Mouse (Mus musculus) heart, embryonic 16.5 days (tissue): Measurements from ENCODE around the gene Hist1h2bf. TPM values are rescaled to one million over a fixed set of nuclear protein-coding genes. Genes with fewer than 3 reads are reported as not detected.
"Not testable (repeated sequence)": the region's sequence is repeated elsewhere in the genome, so short reads cannot be mapped to it uniquely, and the experiment has no call there.

Source experiments
- ATAC-seq: fragments of 200-750 bp; cut with Nextera tagmentation; replicated peaks from 2 replicates; pipeline ENCODE4 v1.8.0; 2017; ENCODE audit warnings: moderate number of reproducible peaks; ENCODE audit not compliant: insufficient read depth, low FRiP score; ENCODE audit errors: extremely low read depth
- H3K27ac ChIP-seq: fragments of 300-500 bp; sonication (generic); 2 replicates; pipeline ENCODE4 v1.5.1; 2014; ENCODE audit warnings: mild to moderate bottlenecking, low read length, control low read depth, moderate library complexity
- H3K27me3 ChIP-seq: fragments of 300-500 bp; sonication (generic); 2 replicates; pipeline ENCODE4 v1.6.1; 2014; ENCODE audit warnings: low read length, mixed read lengths; ENCODE audit not compliant: control insufficient read depth, insufficient read depth
- H3K36me3 ChIP-seq: fragments of 300-500 bp; sonication (generic); 2 replicates; pipeline ENCODE4 v1.6.1; 2014; ENCODE audit not compliant: control insufficient read depth, insufficient read depth
- H3K4me1 ChIP-seq: fragments of 300-500 bp; sonication (generic); 2 replicates; pipeline ENCODE4 v1.6.1; 2014; ENCODE audit warnings: low read length, mixed read lengths; ENCODE audit not compliant: control insufficient read depth, insufficient read depth
- H3K4me2 ChIP-seq: fragments of 300-500 bp; sonication (generic); 2 replicates; pipeline ENCODE4 v1.6.1; 2014; ENCODE audit warnings: low read depth, mild to moderate bottlenecking, control low read depth, low read length
- H3K4me3 ChIP-seq: fragments of 300-500 bp; sonication (generic); 2 replicates; pipeline ENCODE4 v1.5.1; 2014; ENCODE audit warnings: mild to moderate bottlenecking, control low read depth, low read length
- H3K9ac ChIP-seq: fragments of 300-500 bp; sonication (generic); 2 replicates; pipeline ENCODE4 v1.6.1; 2014; ENCODE audit warnings: low read length, control low read depth
- H3K9me3 ChIP-seq: fragments of 300-500 bp; sonication (generic); replicated peaks from 2 replicates; pipeline ENCODE4 v1.6.1; 2016; ENCODE audit warnings: low read length; ENCODE audit not compliant: control insufficient read depth
- WGBS: fragments of 180-500 bp; shearing (Covaris S2); extraction: QIAGEN DNeasy Blood & Tissue Kit; methylation state at CpG from one replicate; pipeline ENCODE4 v1.1.7; 2014; 5-methylcytosine and 5-hydroxymethylcytosine counted together
- polyA plus RNA-seq: library from polyadenylated mRNA; unstranded; fragments of >200 nt; fragmentation: Nextera tagmentation; extraction: Ambion mirVana; gene quantifications from 2 replicates; pipeline ENCODE4 v1.2.1, GENCODE M21; 2015

The Hist1h2bf gene
- polyA plus RNA-seq, 1 experiment from 2014 or later: 0.37 TPM

DNA sequence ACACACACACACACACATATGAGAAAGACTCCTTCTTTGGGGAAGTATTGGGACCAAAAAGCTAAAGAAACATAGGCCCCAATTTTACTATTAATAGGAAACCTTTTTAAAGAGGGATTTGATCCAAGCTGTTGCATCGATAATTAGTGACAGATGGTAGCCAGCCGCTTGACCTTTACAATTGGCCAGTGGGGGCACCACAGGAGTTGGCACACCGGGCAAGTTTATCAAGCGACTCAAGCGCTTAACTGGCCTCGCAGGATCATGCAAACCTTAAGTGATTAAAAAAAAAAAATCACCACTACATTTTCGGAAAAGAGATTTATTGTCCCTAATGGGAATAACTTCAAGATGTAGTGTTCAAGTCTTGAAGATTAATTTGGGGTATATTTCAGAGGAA is 18.6 kb upstream of the Hist1h2bf start:
- no peaks in the 10 kb centered on the region for H3K27me3 ChIP-seq
- 77% methylated on average over 7 of the region's 7 CpGs for WGBS
- H3K4me1 ChIP-seq: 0 out of 2 replicates have a peak, but pooled peaks cover 2% of the 10 kb centered on the region
- no peak overlapping the region for H3K9ac ChIP-seq
- no peaks in the 10 kb centered on the region for H3K9me3 ChIP-seq
- no peak overlapping the region for H3K4me3 ChIP-seq
- H3K27ac ChIP-seq: peak overlapping the region; percentile 32; the same call in 1 of the 2 replicates
- no peaks in the 10 kb centered on the region for H3K36me3 ChIP-seq
- H3K4me2 ChIP-seq: no peak overlapping the region
- ATAC-seq: no peak

DNA sequence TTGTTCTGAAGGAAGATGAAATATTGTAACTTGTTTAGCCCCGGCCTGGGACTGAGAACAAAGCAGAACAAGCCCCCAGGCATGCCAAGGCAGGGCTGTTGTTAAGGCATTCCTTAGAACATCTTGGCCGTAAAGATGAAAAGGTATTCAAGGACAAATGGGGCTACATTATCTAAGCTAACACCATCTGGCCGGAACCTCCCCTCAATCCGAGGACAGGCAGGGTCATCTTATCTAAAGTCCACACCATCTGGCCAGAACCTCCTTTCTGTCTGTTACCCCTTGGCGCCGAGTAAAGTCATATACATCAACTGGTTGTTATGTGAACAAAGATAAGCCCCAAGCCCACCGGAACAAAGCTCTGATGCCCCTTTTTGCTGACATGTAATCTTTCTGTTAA is 17.9 kb upstream of the Hist1h2bf start:
- H3K27me3 ChIP-seq, H3K27ac ChIP-seq, H3K4me3 ChIP-seq, H3K9ac ChIP-seq, H3K9me3 ChIP-seq, ATAC-seq, H3K36me3 ChIP-seq, H3K4me2 ChIP-seq, H3K4me1 ChIP-seq: not testable (repeated sequence)
- 68% methylated on average over 7 of the region's 7 CpGs for WGBS

DNA sequence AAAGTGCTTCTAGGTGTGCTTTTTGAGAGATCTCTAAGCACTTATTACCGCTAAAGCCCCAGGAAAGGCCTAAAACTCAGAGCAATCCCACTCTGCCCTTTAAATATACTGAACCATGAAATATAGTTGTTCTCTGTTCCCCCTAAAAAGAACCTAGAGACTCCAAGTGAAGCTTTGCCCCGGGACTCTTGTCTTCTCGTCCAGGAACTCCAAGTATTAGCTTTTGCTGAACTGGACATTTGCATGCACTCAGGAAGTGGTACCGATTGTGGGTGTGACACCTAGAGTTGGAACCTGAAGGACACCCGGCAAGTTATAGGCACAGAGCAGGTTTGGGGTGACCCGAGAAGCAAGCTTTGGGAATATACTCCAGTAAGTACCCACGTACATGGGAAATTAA is 17.2 kb upstream of the Hist1h2bf start:
- no peaks in the 10 kb centered on the region for H3K27me3 ChIP-seq
- ATAC-seq: no peak
- H3K9ac ChIP-seq: no peak overlapping the region
- WGBS: 86% methylated on average over 7 of the region's 7 CpGs
- H3K9me3 ChIP-seq: no peaks in the 10 kb centered on the region
- peaks cover 8% of the 10 kb centered on the region; the same call in 1 of the 2 replicates for H3K4me1 ChIP-seq
- H3K27ac ChIP-seq: no peak overlapping the region
- H3K4me2 ChIP-seq: no peak overlapping the region
- no peaks in the 10 kb centered on the region for H3K36me3 ChIP-seq
- H3K4me3 ChIP-seq: no peak overlapping the region

DNA sequence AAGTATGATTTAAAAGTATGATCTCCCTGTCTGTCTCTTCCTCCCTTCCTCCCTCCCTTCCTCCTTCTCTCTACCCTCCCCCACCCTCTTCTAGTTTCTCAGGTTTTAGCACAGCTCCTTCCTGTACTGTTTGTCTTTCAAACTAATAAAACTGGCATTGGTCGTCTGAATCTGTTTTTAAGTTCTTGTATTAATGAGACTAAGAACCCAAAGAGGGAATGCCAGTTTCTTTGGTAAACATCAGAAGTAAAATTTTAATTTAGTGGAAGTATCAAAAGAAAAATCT is 12.9 kb upstream of the Hist1h2bf start:
- Histone ChIP-seq H3K36me3 (no peaks in the 10 kb centered on the region), H3K9me3 (no peaks in the 10 kb centered on the region), H3K4me1 (peaks cover 12% of the 10 kb centered on the region), H3K27me3 (no peaks in the 10 kb centered on the region), H3K4me2 (peak overlapping the region; percentile 84), H3K27ac (peak overlapping the region; percentile 92), H3K4me3 (peak overlapping the region; percentile 53), H3K9ac (peak overlapping the region; percentile 73)
- ATAC-seq: no peak
- WGBS: 14% methylated on average over 1 of the region's 1 CpGs

DNA sequence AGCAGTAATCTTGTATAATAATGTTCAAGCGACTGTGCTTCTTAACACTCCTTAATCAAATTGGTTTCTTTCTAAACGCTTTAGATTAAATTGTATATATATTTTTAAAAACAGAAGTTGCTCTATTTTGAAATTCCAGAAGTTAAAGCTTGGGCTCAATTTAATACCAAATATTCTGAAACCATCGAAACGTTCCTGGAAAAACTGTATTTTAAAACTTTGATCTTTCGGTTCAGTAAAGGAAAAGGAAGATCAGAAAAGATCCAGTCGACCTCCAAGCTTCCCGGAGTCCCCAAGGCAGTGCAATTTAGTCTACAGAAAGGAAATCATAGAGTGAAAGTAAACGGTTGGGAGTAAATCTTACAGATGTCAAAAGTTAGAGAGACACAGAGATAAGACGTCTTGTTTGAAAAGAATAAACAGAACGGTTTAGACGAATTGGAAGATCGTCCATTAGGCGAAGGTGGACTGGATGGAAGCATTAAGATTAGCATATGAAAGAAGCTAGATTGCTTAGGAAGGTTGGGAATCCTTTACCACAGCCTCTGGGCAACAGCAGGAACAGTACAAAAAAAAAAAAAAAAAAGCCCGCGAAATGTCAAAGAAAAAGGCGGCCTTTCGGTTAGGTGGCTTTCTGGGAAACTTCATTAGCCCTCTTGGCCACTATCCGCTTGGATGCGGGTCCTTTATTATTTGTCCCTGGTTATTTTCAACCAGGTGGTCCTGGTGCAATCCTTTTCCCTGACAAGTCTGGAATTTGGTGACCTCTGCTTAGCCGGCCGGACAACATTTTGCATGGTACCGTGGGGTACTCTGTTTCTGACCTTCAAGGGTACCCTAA is 12.3 kb upstream of the Hist1h2bf start:
- no peak for ATAC-seq
- H3K9me3 ChIP-seq: no peaks in the 10 kb centered on the region
- no peaks in the 10 kb centered on the region for H3K36me3 ChIP-seq
- peak overlapping the region; percentile 73 for H3K9ac ChIP-seq
- 3% methylated on average over 22 of the region's 22 CpGs for WGBS
- no peaks in the 10 kb centered on the region for H3K27me3 ChIP-seq
- peak overlapping the region; percentile 84 for H3K4me2 ChIP-seq
- H3K4me1 ChIP-seq: peaks cover 13% of the 10 kb centered on the region
- H3K27ac ChIP-seq: peak overlapping the region; percentile 92
- peak overlapping the region; percentile 62 for H3K4me3 ChIP-seq

DNA sequence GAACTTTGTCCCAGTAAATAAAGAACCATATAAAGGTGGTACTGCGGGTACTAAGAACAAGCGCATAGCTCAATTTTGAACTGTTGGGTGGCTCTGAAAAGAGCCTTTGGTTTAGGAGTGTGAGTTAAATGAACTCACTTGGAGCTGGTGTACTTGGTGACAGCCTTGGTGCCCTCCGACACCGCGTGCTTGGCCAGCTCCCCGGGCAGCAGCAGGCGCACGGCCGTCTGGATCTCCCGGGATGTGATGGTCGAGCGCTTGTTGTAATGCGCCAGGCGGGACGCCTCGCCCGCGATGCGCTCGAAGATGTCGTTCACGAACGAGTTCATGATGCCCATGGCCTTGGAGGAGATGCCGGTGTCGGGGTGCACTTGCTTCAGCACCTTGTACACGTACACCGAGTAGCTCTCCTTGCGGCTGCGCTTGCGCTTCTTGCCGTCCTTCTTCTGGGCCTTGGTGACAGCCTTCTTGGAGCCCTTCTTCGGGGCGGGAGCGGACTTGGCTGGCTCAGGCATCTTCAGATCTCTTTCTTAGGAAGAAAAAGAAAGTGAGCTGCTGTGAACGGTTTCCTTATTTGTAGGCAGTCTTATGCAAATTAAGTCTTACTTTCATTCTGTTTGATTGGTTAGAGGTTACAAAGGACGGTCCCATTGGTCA is 11.6 kb upstream of the Hist1h2bf start:
- H3K4me3 ChIP-seq: peak overlapping the region; percentile 62
- WGBS: 0% methylated on average over 25 of the region's 36 CpGs
- peak; percentile 84 for ATAC-seq
- not testable (repeated sequence) for H3K9me3 ChIP-seq, H3K36me3 ChIP-seq, H3K27me3 ChIP-seq
- peak overlapping the region; percentile 83 for H3K9ac ChIP-seq
- peak overlapping the region; percentile 91 for H3K4me2 ChIP-seq
- peaks cover 13% of the 10 kb centered on the region for H3K4me1 ChIP-seq
- H3K27ac ChIP-seq: peak overlapping the region; percentile 98

DNA sequence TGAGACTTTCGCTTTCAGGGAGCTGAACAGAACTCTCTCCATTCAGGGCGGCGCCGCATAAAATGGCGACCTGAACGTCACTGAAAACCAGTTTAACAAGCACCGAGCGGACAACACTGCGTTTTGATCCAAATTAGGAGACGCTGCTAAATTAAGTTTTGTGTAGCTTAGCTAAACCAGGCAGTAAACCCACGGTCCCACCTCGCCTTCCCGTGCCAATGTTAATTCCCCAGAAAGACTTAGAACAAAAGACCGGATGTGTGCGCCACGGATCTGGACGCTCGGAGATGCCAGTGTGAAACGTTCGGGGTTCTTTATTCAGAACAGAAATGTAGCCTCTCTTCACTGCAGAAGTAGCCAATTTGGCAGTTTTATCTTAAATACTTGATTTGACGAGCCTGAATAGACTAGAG is 11.0 kb upstream of the Hist1h2bf start:
- H3K27ac ChIP-seq: peak overlapping the region; percentile 98
- under 1% methylated on average over 21 of the region's 21 CpGs for WGBS

DNA sequence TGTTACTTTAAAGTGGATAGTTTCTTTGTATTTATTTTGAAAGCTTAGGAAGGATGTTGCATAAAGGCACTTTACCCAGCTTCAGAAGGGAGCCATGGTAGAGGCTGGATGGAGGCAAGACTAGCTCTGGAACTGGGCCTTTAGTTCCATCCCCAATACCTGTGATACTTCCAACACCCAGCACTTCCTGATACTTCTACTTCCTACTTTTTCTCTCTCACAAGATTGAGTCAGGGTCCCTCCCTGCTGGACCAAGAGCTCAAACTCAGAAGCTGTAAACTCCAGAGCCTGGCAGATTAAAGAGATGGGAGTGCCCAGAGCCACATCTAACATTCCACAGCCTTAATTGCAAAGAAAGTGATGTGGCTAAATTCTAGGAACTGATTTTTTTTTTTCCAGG is 10.3 kb upstream of the Hist1h2bf start:
- no peaks in the 10 kb centered on the region for H3K36me3 ChIP-seq
- H3K9me3 ChIP-seq: no peaks in the 10 kb centered on the region
- H3K27ac ChIP-seq: peak overlapping the region; percentile 98
- H3K9ac ChIP-seq: peak overlapping the region; percentile 83
- peak overlapping the region; percentile 62 for H3K4me3 ChIP-seq
- H3K4me1 ChIP-seq: peaks cover 13% of the 10 kb centered on the region
- ATAC-seq: no peak
- peak overlapping the region; percentile 91 for H3K4me2 ChIP-seq
- no peaks in the 10 kb centered on the region for H3K27me3 ChIP-seq

More for the DNA sequence above, 11.0 kb upstream of the Hist1h2bf start:
- H3K4me1 ChIP-seq: peaks cover 13% of the 10 kb centered on the region
- H3K27me3 ChIP-seq: no peaks in the 10 kb centered on the region
- H3K4me3 ChIP-seq: peak overlapping the region; percentile 62
- H3K36me3 ChIP-seq: no peaks in the 10 kb centered on the region
- no peaks in the 10 kb centered on the region for H3K9me3 ChIP-seq
- peak overlapping the region; percentile 91 for H3K4me2 ChIP-seq
- peak overlapping the region; percentile 83 for H3K9ac ChIP-seq
- no peak for ATAC-seq

DNA sequence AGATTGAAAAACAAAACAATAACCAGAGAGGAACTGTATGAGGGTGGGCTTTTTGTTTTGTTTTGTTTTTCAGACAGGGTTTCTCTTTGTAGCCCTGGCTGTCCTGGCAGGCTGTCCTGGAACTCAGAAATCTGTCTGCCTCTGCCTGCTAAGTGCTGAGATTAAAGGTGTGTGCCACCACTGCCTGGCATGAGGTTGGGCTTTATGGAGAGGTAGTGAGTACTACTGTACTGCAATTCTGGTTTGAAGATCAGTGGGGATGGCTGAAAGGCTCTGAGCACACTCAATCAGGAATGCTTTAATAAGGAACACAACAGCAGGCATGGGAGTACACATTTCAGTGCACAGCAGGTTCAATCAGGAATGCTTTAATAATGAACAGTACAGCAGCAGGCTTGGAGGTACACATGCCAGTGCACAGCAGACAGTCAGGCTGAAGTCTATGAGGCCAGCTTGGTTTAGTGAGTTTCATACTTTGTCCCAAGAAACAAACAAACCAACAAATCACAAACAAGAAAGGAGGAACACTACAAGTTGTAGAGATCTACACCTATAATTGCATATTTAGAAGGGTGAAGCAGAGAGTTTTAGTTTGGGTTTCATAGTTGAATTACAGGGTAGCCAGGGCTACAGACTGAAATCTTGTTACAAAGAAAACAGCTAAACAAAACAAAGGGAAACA is 9.5 kb upstream of the Hist1h2bf start:
- H3K4me2 ChIP-seq: no peak overlapping the region
- H3K9ac ChIP-seq: no peak overlapping the region
- H3K4me3 ChIP-seq: no peak overlapping the region
- no peaks in the 10 kb centered on the region for H3K36me3 ChIP-seq
- peaks cover 13% of the 10 kb centered on the region for H3K4me1 ChIP-seq
- ATAC-seq: no peak
- peak overlapping the region; percentile 0; the same call in 1 of the 2 replicates for H3K27ac ChIP-seq
- H3K27me3 ChIP-seq: no peaks in the 10 kb centered on the region
- H3K9me3 ChIP-seq: no peaks in the 10 kb centered on the region
